Mouse (Mus musculus) monocyte, adult 2 months (primary cell): ENCODE data around the gene Kcnh5.

Experiments
- DNase-seq, 2 experiments: peaks; one replicate each; pipeline ENCODE4 v3.0.0; 2022; ENCODE audit warnings: low spot score in 2 of 2, low read depth in 1 of 2

The Kcnh5 gene

GRCm38 (mm10) chr12:74966266-74966665 is 210.9 kb downstream of the Kcnh5 start:
- no peak for DNase-seq

- DNase-seq = no peak
These were observed 224.5 kb downstream of the Kcnh5 start for GRCm38 (mm10) chr12:74952661-74953060.

DNA sequence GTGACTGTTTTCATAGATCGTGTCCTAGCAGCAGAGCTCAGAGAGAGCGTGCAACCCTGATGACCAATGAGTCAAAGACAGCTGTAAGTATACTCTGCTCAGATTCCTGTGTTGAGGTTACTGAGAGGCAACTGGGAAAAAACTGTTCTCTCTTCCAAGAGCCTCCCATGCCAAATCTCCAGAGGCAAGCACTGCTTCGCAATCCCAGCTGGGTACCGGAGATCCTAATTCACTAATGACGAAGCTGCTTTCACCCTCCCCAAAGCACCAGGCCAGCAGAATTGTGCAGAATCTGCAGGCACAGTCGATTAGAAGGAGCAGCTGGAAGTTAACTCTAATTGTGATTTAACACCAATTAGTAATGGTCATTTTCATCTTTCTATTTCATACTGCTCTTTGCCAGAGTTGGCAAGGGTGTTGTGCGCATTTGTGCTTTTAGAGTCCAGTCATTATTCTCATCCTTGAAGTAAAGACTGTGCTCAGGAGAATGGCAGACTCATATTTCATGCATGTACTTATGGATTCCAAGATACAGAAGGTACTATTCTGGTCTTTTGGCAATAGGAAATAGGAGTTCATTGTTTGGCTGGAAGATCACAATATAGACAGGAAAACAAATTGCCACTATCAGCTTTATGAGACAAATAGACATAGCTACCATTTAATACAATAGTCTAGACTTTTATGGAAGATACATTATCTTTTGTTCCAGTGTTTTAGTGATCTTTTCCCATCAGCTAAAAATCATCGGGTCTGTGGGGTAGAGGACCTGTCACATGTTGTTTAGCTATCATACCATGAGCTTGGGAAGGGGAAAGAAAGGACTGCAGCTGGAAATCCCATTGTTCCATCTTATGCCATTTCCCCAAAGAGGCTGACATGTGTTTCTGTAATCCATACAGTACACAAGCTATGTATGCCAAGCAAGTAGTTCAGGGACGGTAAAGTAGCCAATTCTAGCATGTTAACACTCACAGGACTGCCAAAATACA is 225.7 kb downstream of the Kcnh5 start:
- no peak for DNase-seq

GRCm38 (mm10) chr12:74901331-74901730 is 275.8 kb downstream of the Kcnh5 start:
- DNase-seq = no peak

- DNase-seq = no peak
These were observed 276.4 kb downstream of the Kcnh5 start for GRCm38 (mm10) chr12:74900777-74901176.

DNA sequence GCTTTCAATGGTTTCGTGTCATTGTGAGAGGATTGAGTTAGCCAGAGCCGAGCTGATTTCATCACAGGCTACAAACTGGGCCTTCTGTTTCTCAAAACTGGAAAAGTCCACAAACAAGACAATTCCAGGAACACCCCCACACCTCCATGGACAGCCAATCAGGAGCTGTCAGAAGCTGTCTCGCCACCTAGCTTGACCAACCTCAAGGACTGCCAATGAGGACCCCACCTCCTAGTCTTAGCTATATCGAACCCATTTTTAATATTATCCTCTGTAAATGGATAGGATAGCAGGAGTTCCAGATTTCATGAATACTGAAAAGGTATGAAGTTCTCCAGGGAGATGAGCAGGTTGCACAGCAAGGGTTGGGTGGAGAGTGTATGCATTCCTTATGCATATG is 278.1 kb downstream of the Kcnh5 start:
- no peak for DNase-seq

- no peak for DNase-seq
These were observed 278.9 kb downstream of the Kcnh5 start for GRCm38 (mm10) chr12:74898211-74898610.

GRCm38 (mm10) chr12:74894870-74895423 is 282.2 kb downstream of the Kcnh5 start:
- DNase-seq = no peak

DNA sequence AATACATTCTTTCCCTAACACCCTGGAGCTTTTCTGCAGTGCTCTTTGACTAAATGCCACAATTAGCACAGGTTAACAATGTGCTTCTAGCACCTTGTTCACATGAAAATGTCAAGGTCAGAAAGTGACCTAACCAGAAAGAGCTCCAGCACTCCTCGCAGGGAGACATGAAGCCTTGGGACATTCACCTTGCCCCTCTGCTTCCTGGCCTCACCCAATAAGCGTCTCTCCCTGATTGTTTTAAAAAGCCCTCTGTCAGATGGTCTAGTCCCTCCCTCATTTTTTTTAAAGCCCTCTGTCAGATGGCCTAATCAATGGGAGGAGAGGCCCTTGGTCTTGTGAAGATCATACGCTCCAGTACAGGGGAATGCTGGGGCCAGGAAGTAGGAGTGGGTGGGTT is 287.7 kb downstream of the Kcnh5 start:
- DNase-seq = no peak

DNA sequence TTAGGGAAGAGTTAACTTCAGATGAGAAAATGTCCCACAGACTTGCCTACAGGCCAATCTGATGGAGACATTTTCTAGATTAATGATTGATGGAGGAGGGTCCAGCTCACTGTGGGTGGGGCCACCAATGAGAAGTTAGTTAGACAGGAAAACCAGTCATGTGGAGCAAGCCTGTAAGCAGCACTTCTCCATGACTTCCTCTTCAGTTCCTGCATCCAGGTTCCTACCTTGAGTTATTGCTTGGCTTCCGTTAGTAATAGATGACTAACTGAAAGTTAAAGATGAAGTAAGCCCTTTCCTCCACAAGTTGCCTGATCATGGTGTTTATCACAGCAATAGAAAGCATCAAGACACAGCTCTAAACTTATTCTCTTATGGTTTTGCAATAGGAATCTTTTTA is 290.1 kb downstream of the Kcnh5 start:
- no peak for DNase-seq

- DNase-seq = no peak
These were observed 295.8 kb downstream of the Kcnh5 start for GRCm38 (mm10) chr12:74881344-74881743.

DNA sequence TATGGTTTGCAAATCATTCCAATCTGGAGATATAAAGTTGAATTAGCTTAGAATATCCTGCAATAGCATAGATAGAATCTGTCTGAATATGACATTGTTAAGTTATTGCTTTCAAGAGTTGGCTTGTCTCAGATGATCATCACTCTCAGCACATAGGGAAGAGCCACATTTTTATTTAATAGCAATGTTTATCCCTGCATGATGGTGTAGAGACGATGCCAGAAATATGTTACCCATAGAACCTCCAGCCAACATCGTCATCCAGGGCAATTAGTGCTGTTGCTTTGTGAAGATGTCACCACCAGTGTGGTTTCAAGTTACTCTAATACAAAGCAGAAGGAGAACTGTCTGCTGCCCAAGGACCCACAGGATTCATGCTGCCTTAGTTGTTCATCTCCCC is 321.5 kb downstream of the Kcnh5 start:
- no peak for DNase-seq

DNA sequence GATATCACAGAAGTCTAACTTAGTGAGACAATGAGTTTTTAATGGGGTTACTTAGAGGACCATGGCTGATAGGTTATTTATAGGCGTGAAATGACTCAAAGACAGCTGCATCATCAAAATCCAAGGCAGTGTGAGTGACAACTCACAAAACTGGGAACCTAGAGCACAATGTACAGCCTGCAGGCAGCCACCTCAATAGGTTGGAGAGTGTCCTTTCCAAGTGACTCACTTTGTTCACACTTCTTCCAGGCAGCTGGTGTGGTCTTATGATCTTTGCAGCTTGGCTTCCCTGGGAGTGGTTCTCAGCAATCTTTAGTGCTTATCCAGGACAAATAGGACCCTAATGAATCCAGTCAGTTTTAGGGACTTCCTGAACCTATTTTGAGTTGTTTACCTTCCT is 322.9 kb downstream of the Kcnh5 start:
- DNase-seq = no peak

- no peak for DNase-seq
These were observed 326.8 kb downstream of the Kcnh5 start for GRCm38 (mm10) chr12:74850323-74850722.

GRCm38 (mm10) chr12:74849912-74850311 is 327.2 kb downstream of the Kcnh5 start:
- DNase-seq = no peak

- DNase-seq = no peak
These were observed 328.4 kb downstream of the Kcnh5 start for GRCm38 (mm10) chr12:74848611-74849347.
